Mouse (Mus musculus) heart, embryonic 10.5 days (tissue): ENCODE measurements at regions not wholly inside any gene's neighbourhood (a gene's known extent, or its start where the extent isn't known, plus 50 kb on each side); places are given as distances from the start of the nearest gene placed in this dataset.

Experiments
- DNase-seq: peaks from one replicate; pipeline ENCODE4 v3.0.0-alpha.2; 2017; ENCODE audit warnings: low spot score
- H3K27ac ChIP-seq: fragments of 300-500 bp; sonication (generic); 2 replicates; pipeline ENCODE4 v1.5.1; 2016; ENCODE audit warnings: mild to moderate bottlenecking
- H3K27me3 ChIP-seq: fragments of 300-500 bp; sonication (generic); 2 replicates; pipeline ENCODE4 v1.6.1; 2016; ENCODE audit warnings: mild to moderate bottlenecking; ENCODE audit not compliant: poor library complexity, insufficient read depth, severe bottlenecking
- H3K36me3 ChIP-seq: fragments of 300-500 bp; sonication (generic); 2 replicates; pipeline ENCODE4 v1.6.1; 2016; ENCODE audit warnings: mild to moderate bottlenecking, moderate library complexity
- H3K4me1 ChIP-seq: fragments of 300-500 bp; sonication (generic); 2 replicates; pipeline ENCODE4 v1.6.1; 2016; ENCODE audit warnings: mild to moderate bottlenecking
- H3K4me3 ChIP-seq: fragments of 300-500 bp; sonication (generic); 2 replicates; pipeline ENCODE4 v1.5.1; 2016; ENCODE audit warnings: mild to moderate bottlenecking, moderate library complexity
- H3K9me3 ChIP-seq: fragments of 300-500 bp; sonication (generic); 2 replicates; pipeline ENCODE4 v1.6.1; 2016; ENCODE audit warnings: mild to moderate bottlenecking, moderate library complexity
- WGBS: fragments of 180-500 bp; shearing (Covaris S2); methylation state at CpG from one replicate; pipeline ENCODE4 v1.1.7; 2016; 5-methylcytosine and 5-hydroxymethylcytosine counted together

DNA sequence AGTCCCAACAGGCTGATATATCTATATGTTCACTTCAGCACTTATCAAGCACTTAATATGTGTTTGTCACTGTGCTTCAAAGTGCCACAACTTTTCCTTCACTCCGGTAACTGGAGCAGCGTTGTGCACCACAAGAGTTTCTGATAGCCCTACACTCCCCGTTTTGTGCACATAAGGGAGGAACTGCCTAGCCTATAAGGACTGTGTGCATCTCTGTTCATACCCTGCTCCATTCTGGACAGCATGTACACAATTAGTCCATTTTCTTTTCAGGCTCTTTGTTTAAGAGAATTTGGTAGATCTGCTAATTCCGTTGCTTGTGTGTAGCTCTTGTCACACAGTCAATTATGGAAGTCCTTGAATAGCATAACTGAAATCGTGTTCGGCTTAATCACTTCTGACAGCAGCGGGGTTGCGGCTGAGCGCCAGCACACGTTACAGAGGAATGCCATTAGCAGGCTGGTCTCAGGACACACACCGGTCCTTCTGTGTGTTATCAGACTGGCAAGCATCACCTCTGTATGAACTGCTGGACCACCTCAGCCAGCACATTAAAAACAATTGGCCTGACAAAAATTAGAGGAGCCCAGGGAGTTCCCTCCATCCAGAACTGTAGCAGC, 144.2 kb downstream of the Cmpk2 start:
- Histone ChIP-seq H3K4me1 (no peaks in the 10 kb centered on the region; the same call in 1 of the 2 replicates), H3K36me3 (no peaks in the 10 kb centered on the region), H3K27ac (peak overlapping the region; percentile 29; the same call in 1 of the 2 replicates), H3K4me3 (no peak overlapping the region), H3K27me3 (no peaks in the 10 kb centered on the region), H3K9me3 (no peaks in the 10 kb centered on the region)
- DNase-seq: no peak
- 61% methylated on average over 11 of the region's 11 CpGs for WGBS

DNA sequence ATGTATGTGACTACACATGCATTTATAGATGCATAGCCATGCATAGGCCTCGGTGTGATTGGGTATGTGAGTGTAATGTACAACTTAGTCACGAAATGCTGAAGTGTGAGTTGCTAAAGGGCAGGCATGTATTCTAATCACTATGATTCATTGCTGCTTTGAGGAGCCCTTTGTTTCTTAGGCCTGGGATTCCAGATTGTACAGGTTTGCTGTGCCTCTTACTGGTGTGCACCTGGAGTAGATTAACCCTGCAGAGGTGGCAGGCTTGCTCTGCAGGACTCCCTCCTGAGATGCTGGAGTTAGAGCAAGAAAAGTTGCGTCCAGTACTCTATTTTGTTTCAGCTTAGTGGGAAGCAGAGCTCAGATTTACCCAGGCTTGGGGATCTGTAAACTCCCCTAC, 141.1 kb downstream of the Cmpk2 start:
- H3K27me3 ChIP-seq: no peaks in the 10 kb centered on the region
- DNase-seq: no peak
- WGBS: 77% methylated on average over 3 of the region's 3 CpGs
- no peaks in the 10 kb centered on the region; the same call in 1 of the 2 replicates for H3K4me1 ChIP-seq
- H3K27ac ChIP-seq: no peak overlapping the region
- H3K36me3 ChIP-seq: no peaks in the 10 kb centered on the region
- H3K4me3 ChIP-seq: no peak overlapping the region
- H3K9me3 ChIP-seq: no peaks in the 10 kb centered on the region

DNA sequence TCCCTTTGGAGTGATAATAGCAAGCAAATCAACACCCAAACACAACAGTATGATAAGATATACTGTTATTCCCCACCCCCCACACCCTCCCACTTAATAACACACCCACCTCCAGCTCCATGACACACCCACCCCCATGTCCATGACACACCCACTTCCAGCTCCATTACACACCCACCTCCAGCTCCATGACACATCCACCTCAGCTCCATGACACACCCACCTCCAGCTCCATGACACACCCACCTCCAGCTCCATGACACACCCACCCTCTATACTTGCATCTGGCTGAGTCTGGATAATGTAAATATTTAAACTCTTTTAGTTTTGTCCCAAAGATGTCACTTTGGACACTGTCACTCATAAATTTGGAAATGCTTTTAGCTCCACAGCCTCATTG, 129.5 kb downstream of the Cmpk2 start:
- no peak overlapping the region for H3K27ac ChIP-seq
- no peaks in the 10 kb centered on the region for H3K27me3 ChIP-seq
- no peaks in the 10 kb centered on the region for H3K9me3 ChIP-seq
- no peaks in the 10 kb centered on the region for H3K36me3 ChIP-seq
- H3K4me1 ChIP-seq: no peaks in the 10 kb centered on the region
- DNase-seq: no peak
- no peak overlapping the region for H3K4me3 ChIP-seq

DNA sequence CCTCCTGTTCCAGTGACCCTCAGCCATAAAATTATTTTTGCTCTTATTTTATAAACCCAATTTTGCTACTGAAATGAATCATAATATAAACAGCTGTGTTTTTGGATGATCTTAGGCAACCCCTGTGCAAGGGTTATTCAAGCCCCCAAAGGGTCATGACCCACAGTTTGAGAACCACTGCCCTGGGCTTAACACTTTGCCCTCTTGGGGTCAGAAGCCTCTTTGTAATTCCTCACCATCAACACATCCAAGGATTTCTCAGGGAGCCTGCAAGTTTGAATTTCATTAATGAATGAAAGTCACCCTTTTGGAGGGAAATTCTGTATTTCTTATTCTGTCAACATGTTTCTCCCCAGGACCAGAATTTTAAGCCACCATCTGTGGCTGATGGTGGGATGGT, 123.1 kb downstream of the Cmpk2 start:
- no peaks in the 10 kb centered on the region for H3K27me3 ChIP-seq
- H3K4me1 ChIP-seq: no peaks in the 10 kb centered on the region
- no peaks in the 10 kb centered on the region for H3K9me3 ChIP-seq
- H3K36me3 ChIP-seq: no peaks in the 10 kb centered on the region
- no peak overlapping the region for H3K27ac ChIP-seq
- no peak for DNase-seq
- H3K4me3 ChIP-seq: no peak overlapping the region

DNA sequence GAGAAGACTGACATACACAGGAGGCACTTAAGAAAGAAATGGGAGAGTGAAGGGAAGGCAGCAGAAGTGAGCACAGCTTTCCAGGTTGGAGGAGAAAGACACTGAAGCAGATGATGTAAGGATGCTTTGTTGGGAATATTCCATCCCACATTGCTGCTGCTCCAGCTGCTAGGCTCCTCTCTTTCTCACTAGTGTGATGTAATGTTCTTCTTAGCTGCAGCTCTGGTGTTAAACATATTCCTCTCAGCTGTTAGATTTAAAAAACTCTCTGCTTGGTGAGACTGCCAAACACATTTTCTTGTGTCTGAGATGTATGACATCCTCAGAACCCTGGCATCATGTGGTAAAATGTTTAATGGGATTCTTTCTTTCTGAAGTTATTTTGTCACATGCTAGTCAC, 120.1 kb downstream of the Cmpk2 start:
- H3K27me3 ChIP-seq: no peaks in the 10 kb centered on the region
- no peak for DNase-seq
- no peak overlapping the region for H3K27ac ChIP-seq
- H3K4me3 ChIP-seq: no peak overlapping the region
- H3K4me1 ChIP-seq: no peaks in the 10 kb centered on the region
- no peaks in the 10 kb centered on the region for H3K9me3 ChIP-seq
- no peaks in the 10 kb centered on the region for H3K36me3 ChIP-seq

DNA sequence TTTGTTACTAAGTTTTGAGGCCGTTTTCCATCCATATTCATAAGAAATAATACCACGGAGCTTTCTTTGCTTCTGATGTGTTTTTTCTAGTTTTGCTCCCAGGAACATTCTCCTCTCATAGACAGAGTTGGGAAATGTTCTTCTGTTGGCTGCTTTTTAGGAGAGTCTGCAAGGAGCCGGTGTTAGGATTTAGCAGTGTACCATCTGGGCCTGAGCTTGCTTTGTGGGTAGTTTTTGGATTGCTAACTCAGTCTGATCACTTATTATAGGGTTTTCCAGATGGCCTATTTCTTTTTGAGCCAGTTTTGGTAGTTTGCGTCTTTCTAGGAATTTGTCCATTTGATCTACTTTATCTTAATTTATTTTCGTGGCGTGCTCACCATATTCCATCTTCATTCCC, 108.4 kb downstream of the Cmpk2 start:
- Histone ChIP-seq H3K4me3 (no peak overlapping the region), H3K4me1 (no peaks in the 10 kb centered on the region), H3K27me3 (no peaks in the 10 kb centered on the region), H3K9me3 (no peaks in the 10 kb centered on the region), H3K27ac (no peak overlapping the region), H3K36me3 (no peaks in the 10 kb centered on the region)
- DNase-seq: no peak
- 84% methylated on average over 6 of the region's 6 CpGs for WGBS

DNA sequence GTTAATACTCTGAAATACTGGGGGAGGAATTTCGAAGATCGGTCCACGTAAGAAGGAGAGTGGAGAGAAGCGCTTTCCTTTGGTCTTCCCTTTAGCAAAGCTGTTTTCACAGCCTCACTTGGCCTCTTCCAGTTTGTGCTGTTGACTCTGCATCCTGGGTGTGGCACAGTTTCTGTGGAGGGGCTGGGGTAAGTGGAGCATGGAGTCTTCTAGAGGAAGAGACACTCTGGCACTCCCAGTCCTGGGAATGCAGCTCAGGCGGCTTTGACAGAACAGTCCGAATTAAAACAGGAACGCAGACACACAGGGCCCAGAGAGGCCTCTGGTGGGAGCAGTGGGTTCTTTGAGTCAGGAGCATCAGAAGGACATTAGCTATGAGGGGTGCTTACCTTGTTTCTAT, 102.6 kb downstream of the Cmpk2 start:
- Histone ChIP-seq H3K36me3 (no peaks in the 10 kb centered on the region), H3K4me3 (no peak overlapping the region), H3K27me3 (no peaks in the 10 kb centered on the region), H3K9me3 (no peaks in the 10 kb centered on the region), H3K27ac (no peak overlapping the region), H3K4me1 (no peaks in the 10 kb centered on the region)
- no peak for DNase-seq
- WGBS: 75% methylated on average over 7 of the region's 7 CpGs

DNA sequence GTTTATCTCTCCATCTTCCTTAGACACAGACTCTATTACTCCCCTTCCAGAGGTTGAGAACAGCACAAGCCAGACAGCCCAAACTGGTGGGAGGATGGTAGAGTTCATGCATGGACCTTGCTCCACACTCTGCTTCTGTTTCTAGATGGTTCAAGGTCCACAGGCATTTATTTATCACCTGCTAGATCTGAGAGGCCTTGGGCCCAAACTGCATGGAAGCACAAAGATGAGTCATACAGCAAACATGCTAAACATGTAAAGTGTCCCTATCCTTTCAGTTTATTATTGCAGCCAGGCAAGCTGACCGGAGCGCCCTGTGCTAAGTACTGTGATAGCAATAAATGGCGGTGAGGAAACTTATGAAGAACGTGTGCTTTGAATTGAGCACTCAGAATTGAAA, 98.4 kb downstream of the Cmpk2 start:
- H3K4me1 ChIP-seq: no peaks in the 10 kb centered on the region
- 74% methylated on average over 4 of the region's 4 CpGs for WGBS
- H3K4me3 ChIP-seq: no peak overlapping the region
- H3K27ac ChIP-seq: no peak overlapping the region
- H3K9me3 ChIP-seq: no peaks in the 10 kb centered on the region
- H3K27me3 ChIP-seq: no peaks in the 10 kb centered on the region
- DNase-seq: no peak
- H3K36me3 ChIP-seq: no peaks in the 10 kb centered on the region

DNA sequence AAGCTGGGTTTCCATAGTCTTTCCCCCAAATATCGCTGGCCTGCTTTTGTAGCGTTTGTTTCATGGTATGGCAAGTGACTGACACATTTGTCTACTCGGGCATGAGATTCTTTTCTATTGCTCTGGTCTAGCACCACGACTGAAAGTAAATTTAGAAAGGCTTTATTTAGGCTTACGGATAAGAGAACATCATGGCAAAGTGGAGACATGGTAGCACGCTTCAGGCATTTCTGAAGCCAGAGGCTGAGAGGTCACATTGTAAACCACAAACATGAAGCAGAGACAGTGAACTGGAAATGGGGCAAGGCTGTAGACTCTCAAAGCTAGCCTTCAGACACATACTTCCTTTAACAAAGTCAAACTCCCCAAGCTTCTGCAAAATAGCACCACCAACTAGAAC, 93.9 kb downstream of the Cmpk2 start:
- WGBS: 62% methylated on average over 6 of the region's 6 CpGs
- no peak overlapping the region for H3K4me3 ChIP-seq
- no peaks in the 10 kb centered on the region for H3K36me3 ChIP-seq
- peaks cover 1% of the 10 kb centered on the region; the same call in 1 of the 2 replicates for H3K4me1 ChIP-seq
- H3K9me3 ChIP-seq: no peaks in the 10 kb centered on the region
- no peaks in the 10 kb centered on the region for H3K27me3 ChIP-seq
- DNase-seq: no peak
- H3K27ac ChIP-seq: no peak overlapping the region

DNA sequence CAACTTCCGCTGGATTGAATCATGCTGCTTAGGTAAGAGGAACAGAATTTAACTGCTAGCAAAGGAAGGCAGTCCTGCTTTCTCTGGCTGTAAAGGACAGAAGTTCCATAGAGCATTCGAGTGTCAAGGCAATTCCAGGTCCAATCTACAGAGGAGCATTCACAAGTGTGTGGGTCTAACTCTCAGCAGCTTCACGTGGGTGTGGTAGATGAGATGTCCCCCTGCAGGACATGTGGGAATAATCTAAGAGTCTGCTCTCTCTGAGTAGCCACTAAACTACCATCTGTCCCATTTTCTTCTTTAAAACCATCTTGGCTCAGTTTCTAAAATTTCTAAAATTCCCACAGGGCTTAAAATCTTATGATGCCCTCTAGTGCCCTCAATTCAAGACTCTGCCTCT, 90.6 kb downstream of the Cmpk2 start:
- Histone ChIP-seq H3K4me3 (no peak overlapping the region), H3K27ac (no peak overlapping the region), H3K27me3 (no peaks in the 10 kb centered on the region), H3K4me1 (peaks cover 12% of the 10 kb centered on the region), H3K36me3 (no peaks in the 10 kb centered on the region), H3K9me3 (no peaks in the 10 kb centered on the region)
- WGBS: 74% methylated on average over 3 of the region's 3 CpGs
- DNase-seq: no peak

DNA sequence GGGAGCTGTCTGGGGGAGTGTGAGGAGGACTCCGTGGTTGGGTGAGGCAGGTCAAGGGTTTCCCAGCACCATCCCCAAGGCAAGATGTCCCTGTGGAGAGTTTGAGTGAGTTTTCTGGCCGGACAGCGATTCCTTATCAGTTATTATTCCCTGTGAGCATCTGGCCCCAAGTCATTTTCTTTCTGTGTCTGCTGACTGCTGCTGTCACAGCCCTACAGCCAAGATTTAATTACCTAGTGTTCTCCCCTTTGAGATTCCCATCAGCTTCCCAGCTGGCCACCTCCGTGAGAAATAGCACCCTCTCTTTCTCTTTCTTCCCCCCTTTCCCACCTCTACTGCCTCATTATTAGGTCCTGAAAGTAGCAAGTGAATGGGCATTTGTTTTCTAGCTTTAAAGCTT, 88.4 kb downstream of the Cmpk2 start:
- Histone ChIP-seq H3K4me3 (no peak overlapping the region), H3K27ac (no peak overlapping the region)
- 2% methylated on average over 4 of the region's 4 CpGs for WGBS

DNA sequence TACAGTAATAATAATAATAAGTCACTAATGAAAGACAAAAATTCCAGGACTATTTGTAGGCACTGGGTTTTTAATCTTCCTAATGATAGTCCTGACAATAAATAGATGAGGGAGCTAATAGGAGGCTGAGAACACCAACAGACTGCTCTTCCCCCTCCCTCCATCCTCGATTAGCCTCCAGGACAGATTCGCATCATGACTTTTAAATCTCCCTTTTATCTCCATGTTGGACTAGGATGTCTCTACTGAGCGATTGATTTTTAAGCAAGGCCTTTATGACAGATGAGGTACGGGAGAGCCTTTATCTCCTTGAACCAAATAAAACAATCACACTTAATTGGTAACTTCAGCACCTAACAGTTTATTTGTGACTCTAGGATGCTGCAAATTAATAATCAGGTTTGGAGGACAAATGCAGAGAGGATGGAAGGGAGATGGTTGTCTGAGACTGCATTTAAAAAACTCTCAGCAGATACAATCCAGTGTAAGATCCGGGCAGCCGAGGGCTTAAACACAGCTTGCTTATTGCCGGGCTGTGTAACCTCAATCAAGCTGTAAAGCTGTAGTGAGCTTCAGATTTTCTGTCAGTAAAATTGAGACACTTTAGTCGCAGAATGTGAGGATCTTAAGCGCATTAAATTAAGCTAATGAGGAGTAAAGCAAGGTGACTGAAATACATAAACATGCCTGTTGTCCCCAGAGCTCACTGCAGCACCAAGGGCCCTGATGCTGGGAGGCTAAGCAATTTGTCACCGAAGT, 82.3 kb downstream of the Cmpk2 start:
- Histone ChIP-seq H3K9me3 (peaks cover 10% of the 10 kb centered on the region; the same call in 1 of the 2 replicates), H3K4me1 (peaks cover 3% of the 10 kb centered on the region; the same call in 1 of the 2 replicates), H3K36me3 (no peaks in the 10 kb centered on the region), H3K27me3 (no peaks in the 10 kb centered on the region), H3K4me3 (no peak overlapping the region), H3K27ac (no peak overlapping the region)
- 78% methylated on average over 10 of the region's 10 CpGs for WGBS
- peak; percentile 5 for DNase-seq

More for the DNA sequence above, 88.4 kb downstream of the Cmpk2 start:
- H3K4me1 ChIP-seq: peaks cover 12% of the 10 kb centered on the region
- H3K9me3 ChIP-seq: no peaks in the 10 kb centered on the region
- H3K27me3 ChIP-seq: no peaks in the 10 kb centered on the region
- no peaks in the 10 kb centered on the region for H3K36me3 ChIP-seq
- DNase-seq: no peak

DNA sequence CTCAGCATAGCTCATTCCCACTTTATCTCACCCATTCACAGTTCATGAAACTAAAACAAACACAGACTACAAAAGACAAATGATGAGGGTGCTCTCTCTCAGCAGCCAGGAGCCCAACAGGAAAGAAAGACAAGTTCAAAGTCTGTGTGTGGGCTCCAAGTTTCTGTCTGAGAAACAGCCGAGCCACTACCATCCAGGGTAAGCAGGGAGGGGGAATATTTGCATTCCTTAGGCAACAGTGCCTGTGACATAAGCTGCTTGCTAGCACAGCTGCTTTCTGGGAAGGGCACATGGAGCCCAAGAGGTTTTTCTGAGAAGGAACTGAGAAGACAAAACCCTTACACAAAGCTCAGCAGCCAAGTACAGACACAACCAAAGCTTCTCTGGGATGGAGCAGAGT, 78.5 kb downstream of the Cmpk2 start:
- Histone ChIP-seq H3K9me3 (peaks cover 10% of the 10 kb centered on the region; the same call in 1 of the 2 replicates), H3K4me1 (peaks cover 6% of the 10 kb centered on the region; the same call in 1 of the 2 replicates), H3K27me3 (no peaks in the 10 kb centered on the region), H3K27ac (no peak overlapping the region), H3K36me3 (no peaks in the 10 kb centered on the region), H3K4me3 (no peak overlapping the region)
- no peak for DNase-seq
- WGBS: 40% methylated on average over 1 of the region's 1 CpGs
